Mouse (Mus musculus): ENCODE measurements at regions not wholly inside any gene's neighbourhood (a gene's known extent, or its start where the extent isn't known, plus 50 kb on each side); places are given as distances from the start of the nearest gene placed in this dataset.
A peak's percentile ranks its signal among the peaks of the same experiment; 100 is the strongest.

GRCm38 (mm10) chr6:7120136-7120535 lies 164.3 kb downstream of the Sdhaf3 start:
- no peaks in the 10 kb centered on the region for H3K36me3 ChIP-seq (ENCODE audit: insufficient read depth)
- H3K27me3 ChIP-seq (ENCODE audit: insufficient read depth, low read length) = no peaks in the 10 kb centered on the region
- WGBS = 33% methylated on average over 4 of the region's 4 CpGs
- no peak overlapping the region for H3K4me2 ChIP-seq (ENCODE audit: low read depth)
- H3K4me3 ChIP-seq (ENCODE audit: low read depth, low read length) = no peak overlapping the region
- H3K4me1 ChIP-seq (ENCODE audit: insufficient read depth) = no peaks in the 10 kb centered on the region
- no peak for ATAC-seq
- H3K9ac ChIP-seq = no peak overlapping the region
- H3K9me3 ChIP-seq (ENCODE audit: low read length) = no peaks in the 10 kb centered on the region
- no peak overlapping the region for H3K27ac ChIP-seq (ENCODE audit: low read depth, low read length)
- TF ChIP-seq CTCF (IDR thresholded peaks at IDR 0.05; ENCODE audit: low read depth) = peak; percentile 48
- peak; percentile 7 for DNase-seq

GRCm38 (mm10) chr6:7133042-7133441 lies 177.2 kb downstream of the Sdhaf3 start:
- ATAC-seq (no peak), DNase-seq (peak; percentile 3)
- no peak for TF ChIP-seq CTCF (IDR thresholded peaks at IDR 0.05; ENCODE audit: low read depth)

GRCm38 (mm10) chr6:7134062-7134461 lies 178.3 kb downstream of the Sdhaf3 start:
- TF ChIP-seq CTCF (IDR thresholded peaks at IDR 0.05; ENCODE audit: low read depth) = no peak
- no peak overlapping the region for H3K27ac ChIP-seq (ENCODE audit: low read depth, low read length)
- 89% methylated on average over 4 of the region's 4 CpGs for WGBS
- no peak for DNase-seq
- no peaks in the 10 kb centered on the region for H3K9me3 ChIP-seq (ENCODE audit: low read length)
- H3K4me2 ChIP-seq (ENCODE audit: low read depth) = no peak overlapping the region
- H3K9ac ChIP-seq = no peak overlapping the region
- no peak overlapping the region for H3K4me3 ChIP-seq (ENCODE audit: low read depth, low read length)
- no peaks in the 10 kb centered on the region for H3K36me3 ChIP-seq (ENCODE audit: insufficient read depth)
- no peaks in the 10 kb centered on the region for H3K27me3 ChIP-seq (ENCODE audit: insufficient read depth, low read length)
- no peak for ATAC-seq
- no peaks in the 10 kb centered on the region for H3K4me1 ChIP-seq (ENCODE audit: insufficient read depth)

More at GRCm38 (mm10) chr6:7133042-7133441, 177.2 kb downstream of the Sdhaf3 start:
- Histone ChIP-seq H3K4me2 (ENCODE audit: low read depth) (no peak overlapping the region), H3K9me3 (ENCODE audit: low read length) (no peaks in the 10 kb centered on the region), H3K27ac (ENCODE audit: low read depth, low read length) (no peak overlapping the region), H3K4me3 (ENCODE audit: low read depth, low read length) (no peak overlapping the region), H3K36me3 (ENCODE audit: insufficient read depth) (no peaks in the 10 kb centered on the region), H3K27me3 (ENCODE audit: insufficient read depth, low read length) (no peaks in the 10 kb centered on the region), H3K4me1 (ENCODE audit: insufficient read depth) (no peaks in the 10 kb centered on the region), H3K9ac (no peak overlapping the region)
- WGBS = 95% methylated on average over 8 of the region's 11 CpGs

- no peaks in the 10 kb centered on the region for H3K9me3 ChIP-seq (ENCODE audit: low read length)
- no peaks in the 10 kb centered on the region for H3K36me3 ChIP-seq (ENCODE audit: insufficient read depth)
- no peak overlapping the region for H3K27ac ChIP-seq (ENCODE audit: low read depth, low read length)
- no peaks in the 10 kb centered on the region for H3K27me3 ChIP-seq (ENCODE audit: insufficient read depth, low read length)
- DNase-seq (no peak), ATAC-seq (no peak)
- no peak overlapping the region for H3K9ac ChIP-seq
- no peak overlapping the region for H3K4me2 ChIP-seq (ENCODE audit: low read depth)
- WGBS = 90% methylated on average over 1 of the region's 1 CpGs
- no peak overlapping the region for H3K4me3 ChIP-seq (ENCODE audit: low read depth, low read length)
- H3K4me1 ChIP-seq (ENCODE audit: insufficient read depth) = no peaks in the 10 kb centered on the region
- TF ChIP-seq CTCF (IDR thresholded peaks at IDR 0.05; ENCODE audit: low read depth) = no peak
Observed at GRCm38 (mm10) chr6:7134888-7135287, 179.1 kb downstream of the Sdhaf3 start.

GRCm38 (mm10) chr6:7181711-7182110 lies 225.9 kb downstream of the Sdhaf3 start:
- H3K27me3 ChIP-seq (ENCODE audit: insufficient read depth, low read length) = no peaks in the 10 kb centered on the region
- H3K36me3 ChIP-seq (ENCODE audit: insufficient read depth) = no peaks in the 10 kb centered on the region
- no peak overlapping the region for H3K4me3 ChIP-seq (ENCODE audit: low read depth, low read length)
- H3K4me2 ChIP-seq (ENCODE audit: low read depth) = no peak overlapping the region
- H3K9ac ChIP-seq = no peak overlapping the region
- H3K9me3 ChIP-seq (ENCODE audit: low read length) = no peaks in the 10 kb centered on the region
- H3K4me1 ChIP-seq (ENCODE audit: insufficient read depth) = no peaks in the 10 kb centered on the region
- no peak overlapping the region for H3K27ac ChIP-seq (ENCODE audit: low read depth, low read length)
- TF ChIP-seq CTCF (IDR thresholded peaks at IDR 0.05; ENCODE audit: low read depth) = no peak
- ATAC-seq = no peak
- DNase-seq = no peak
- WGBS = 71% methylated on average over 2 of the region's 2 CpGs

- H3K9me3 ChIP-seq (ENCODE audit: low read length) = no peaks in the 10 kb centered on the region
- H3K4me3 ChIP-seq (ENCODE audit: low read depth, low read length) = no peak overlapping the region
- no peaks in the 10 kb centered on the region for H3K4me1 ChIP-seq (ENCODE audit: insufficient read depth)
- WGBS = 35% methylated on average over 8 of the region's 8 CpGs
- H3K27ac ChIP-seq (ENCODE audit: low read depth, low read length) = no peak overlapping the region
- H3K4me2 ChIP-seq (ENCODE audit: low read depth) = no peak overlapping the region
- TF ChIP-seq CTCF (IDR thresholded peaks at IDR 0.05; ENCODE audit: low read depth) = no peak
- no peaks in the 10 kb centered on the region for H3K36me3 ChIP-seq (ENCODE audit: insufficient read depth)
- H3K27me3 ChIP-seq (ENCODE audit: insufficient read depth, low read length) = no peaks in the 10 kb centered on the region
- ATAC-seq (no peak), DNase-seq (no peak)
- no peak overlapping the region for H3K9ac ChIP-seq
Observed at GRCm38 (mm10) chr6:7199046-7199599, 243.3 kb downstream of the Sdhaf3 start.

- ATAC-seq (peak; percentile 69), DNase-seq (peak; percentile 43)
- TF ChIP-seq CTCF (IDR thresholded peaks at IDR 0.05; ENCODE audit: low read depth) = no peak
- Histone ChIP-seq H3K4me3 (ENCODE audit: low read depth, low read length) (no peak overlapping the region), H3K9me3 (ENCODE audit: low read length) (no peaks in the 10 kb centered on the region), H3K36me3 (ENCODE audit: insufficient read depth) (no peaks in the 10 kb centered on the region), H3K4me1 (ENCODE audit: insufficient read depth) (no peaks in the 10 kb centered on the region), H3K4me2 (ENCODE audit: low read depth) (no peak overlapping the region), H3K9ac (no peak overlapping the region), H3K27me3 (ENCODE audit: insufficient read depth, low read length) (no peaks in the 10 kb centered on the region), H3K27ac (ENCODE audit: low read depth, low read length) (no peak overlapping the region)
- 41% methylated on average over 4 of the region's 4 CpGs for WGBS
Observed at GRCm38 (mm10) chr6:7215880-7216279, 260.1 kb downstream of the Sdhaf3 start.
